Mouse (Mus musculus): ENCODE measurements around the gene Aldob. TPM values are rescaled to one million over a fixed set of nuclear protein-coding genes. Genes with fewer than 3 reads are reported as not detected.

Aldob gene
- 2.6 and 2.7 TPM in 2 replicates for polyA plus RNA-seq (2014; fragmentation: Nextera tagmentation; extraction: Ambion mirVana)

DNA sequence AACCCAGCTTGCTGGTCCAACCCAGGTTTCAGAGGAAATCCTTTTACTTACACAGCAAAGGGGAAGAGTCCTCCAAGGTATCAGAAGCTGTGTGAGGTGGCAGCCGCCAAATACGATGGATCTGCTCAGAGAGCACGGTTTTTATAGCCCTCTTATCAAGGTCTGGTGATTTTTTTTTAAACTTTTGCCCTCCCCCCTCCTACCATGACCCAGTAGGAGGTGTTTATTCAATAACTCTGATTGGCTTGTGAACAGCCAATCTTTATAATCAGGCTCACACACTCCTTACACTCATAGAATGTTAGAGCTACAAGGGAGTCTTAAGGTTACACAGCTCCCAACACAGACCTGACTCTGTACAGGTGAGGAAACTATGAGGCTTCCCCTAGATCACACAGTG, at the start of gene Aldob:
Aldob (minus strand) TSS at position 164 of the 400 bp plus-strand sequence.
- H3K4me3 ChIP-seq (ENCODE audit: low read depth, low read length): no peak within 1 kb of the TSS

DNA sequence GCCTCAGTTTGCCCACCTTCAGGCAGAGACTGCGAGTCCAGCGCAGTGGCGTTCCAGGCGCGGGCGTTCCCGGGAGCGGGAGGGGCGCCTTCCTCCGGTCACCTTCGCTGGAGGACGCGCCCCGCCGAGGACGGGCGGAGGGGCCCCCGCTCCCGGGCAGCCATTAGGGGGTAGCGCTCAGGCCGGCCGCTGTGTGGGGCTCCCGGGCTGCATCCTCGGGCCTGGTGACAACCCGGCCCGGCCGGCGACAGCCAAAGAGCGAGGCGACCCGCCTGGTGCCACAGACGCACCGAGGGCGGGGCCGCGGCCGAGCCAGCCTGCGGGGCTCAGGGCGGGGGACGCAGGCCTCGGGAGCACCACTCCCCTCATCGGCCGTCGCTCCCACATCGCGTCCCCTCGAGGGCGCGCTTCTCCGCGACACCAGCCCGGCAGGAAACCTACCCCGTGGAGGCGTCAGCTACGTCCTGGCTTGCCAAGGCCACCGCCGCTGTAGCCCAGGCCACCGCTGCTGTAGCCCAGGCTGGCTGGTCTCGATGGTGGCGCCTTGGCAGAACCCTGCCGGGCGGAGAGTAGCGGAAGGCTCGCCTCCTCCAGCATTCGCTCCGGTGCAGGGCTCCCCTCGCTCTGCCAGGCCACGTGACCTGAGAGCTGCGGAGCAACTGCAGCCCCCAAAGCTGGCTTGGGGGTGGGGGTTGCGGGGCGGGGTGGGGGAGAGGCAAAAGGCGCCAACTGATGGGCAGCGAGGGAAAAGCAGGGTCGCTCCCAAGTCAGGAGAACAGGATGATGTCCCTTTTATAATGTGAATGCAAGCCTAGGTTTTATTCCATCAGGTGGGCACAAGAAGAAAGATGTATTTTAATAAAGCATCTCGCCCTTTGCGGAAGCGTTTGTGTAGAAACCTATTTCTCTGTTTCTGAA, 48.1 kb upstream of the Aldob start, which contains the start of gene Tmem246:
Tmem246 (minus strand) TSS at position 694 of the 918 bp plus-strand sequence.
- H3K4me2 ChIP-seq (replicated peaks; ENCODE audit: low read depth, low read length): peak within 1 kb of the TSS; percentile 72
- no peaks in the 10 kb centered on the region for H3K4me1 ChIP-seq (ENCODE audit: control insufficient read depth, insufficient read depth, low read length)
- H3K36me3 ChIP-seq (ENCODE audit: control insufficient read depth, insufficient read depth, low read length): no peaks in the 10 kb centered on the region
- peak within 1 kb of the TSS; percentile 39 for H3K9ac ChIP-seq (replicated peaks; ENCODE audit: low read depth, low read length)
- WGBS: under 1% methylated on average over 61 of the region's 77 CpGs
- H3K9me3 ChIP-seq (ENCODE audit: control insufficient read depth, low read depth, low read length): no peaks in the 10 kb centered on the region
- ATAC-seq (ENCODE audit: insufficient number of reproducible peaks, insufficient read depth, low FRiP score, low read depth): peak; percentile 92
- peak within 1 kb of the TSS; percentile 60 for H3K4me3 ChIP-seq (ENCODE audit: low read depth, low read length)
- H3K27me3 ChIP-seq (ENCODE audit: control insufficient read depth, insufficient read depth, low read length): no peaks in the 10 kb centered on the region
- H3K27ac ChIP-seq (ENCODE audit: low read length): peak within 1 kb of the TSS; percentile 12; the same call in 1 of the 2 replicates

More for the DNA sequence above, at the start of gene Aldob:
- Histone ChIP-seq H3K9me3 (ENCODE audit: control insufficient read depth, low read depth, low read length) (no peaks in the 10 kb centered on the region), H3K9ac (replicated peaks; ENCODE audit: low read depth, low read length) (no peak within 1 kb of the TSS), H3K4me1 (ENCODE audit: control insufficient read depth, insufficient read depth, low read length) (no peaks in the 10 kb centered on the region), H3K4me2 (replicated peaks; ENCODE audit: low read depth, low read length) (no peak within 1 kb of the TSS), H3K27me3 (ENCODE audit: control insufficient read depth, insufficient read depth, low read length) (no peaks in the 10 kb centered on the region), H3K36me3 (ENCODE audit: control insufficient read depth, insufficient read depth, low read length) (no peaks in the 10 kb centered on the region), H3K27ac (ENCODE audit: low read length) (no peak within 1 kb of the TSS)
- WGBS: 30% methylated on average over 3 of the region's 3 CpGs
- ATAC-seq (ENCODE audit: insufficient number of reproducible peaks, insufficient read depth, low FRiP score, low read depth): no peak

DNA sequence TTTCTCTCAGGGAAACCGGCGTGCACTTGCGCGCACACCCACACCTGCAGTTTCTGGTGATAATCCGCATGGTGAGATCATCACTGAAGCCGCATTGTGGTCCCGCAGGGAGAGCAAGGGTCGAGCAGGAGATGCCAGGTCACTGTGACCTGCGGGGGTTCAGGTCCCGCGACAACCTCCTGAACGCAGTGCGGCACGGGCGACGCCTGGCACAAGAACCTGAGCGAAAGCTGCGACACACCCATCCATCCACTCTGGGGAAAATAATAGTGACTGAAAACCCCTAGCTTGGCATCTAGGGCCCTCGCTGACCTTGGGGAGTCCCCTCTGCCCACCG, 47.5 kb upstream of the Aldob start:
- ATAC-seq (ENCODE audit: insufficient number of reproducible peaks, insufficient read depth, low FRiP score, low read depth): no peak
- no peaks in the 10 kb centered on the region for H3K9me3 ChIP-seq (ENCODE audit: control insufficient read depth, low read depth, low read length)
- H3K27ac ChIP-seq (ENCODE audit: low read length): peak overlapping the region; percentile 12; the same call in 1 of the 2 replicates
- H3K4me1 ChIP-seq (ENCODE audit: control insufficient read depth, insufficient read depth, low read length): no peaks in the 10 kb centered on the region
- WGBS: 2% methylated on average over 20 of the region's 20 CpGs
- peak overlapping the region; percentile 72 for H3K4me2 ChIP-seq (replicated peaks; ENCODE audit: low read depth, low read length)
- H3K27me3 ChIP-seq (ENCODE audit: control insufficient read depth, insufficient read depth, low read length): no peaks in the 10 kb centered on the region
- H3K36me3 ChIP-seq (ENCODE audit: control insufficient read depth, insufficient read depth, low read length): no peaks in the 10 kb centered on the region
- H3K9ac ChIP-seq (replicated peaks; ENCODE audit: low read depth, low read length): peak overlapping the region; percentile 39
- peak overlapping the region; percentile 60 for H3K4me3 ChIP-seq (ENCODE audit: low read depth, low read length)

DNA sequence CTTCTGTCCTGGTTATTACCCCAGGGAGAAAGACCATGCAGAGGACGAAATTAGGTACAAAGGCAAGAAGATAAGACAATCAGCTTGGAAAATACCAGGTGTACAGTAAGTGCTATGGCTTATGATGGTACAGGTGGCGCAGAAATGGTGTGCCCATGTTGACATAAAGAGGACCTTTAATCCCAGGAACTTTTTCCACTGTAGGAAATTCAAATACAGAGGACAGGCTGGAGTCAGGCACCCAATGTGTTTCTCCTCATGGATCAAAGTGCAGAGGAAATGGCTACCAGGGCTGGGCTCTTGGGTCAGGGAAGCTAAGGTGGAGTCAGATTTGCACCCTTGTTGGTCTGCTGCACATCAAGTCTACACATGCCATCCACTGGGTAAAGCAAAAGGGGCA, 40.8 kb upstream of the Aldob start:
- no peaks in the 10 kb centered on the region for H3K27me3 ChIP-seq (ENCODE audit: control insufficient read depth, insufficient read depth, low read length)
- peaks cover 4% of the 10 kb centered on the region for H3K36me3 ChIP-seq (ENCODE audit: control insufficient read depth, insufficient read depth, low read length)
- H3K4me1 ChIP-seq (ENCODE audit: control insufficient read depth, insufficient read depth, low read length): no peaks in the 10 kb centered on the region
- H3K27ac ChIP-seq (ENCODE audit: low read length): no peak overlapping the region
- H3K4me3 ChIP-seq (ENCODE audit: low read depth, low read length): no peak overlapping the region
- H3K9me3 ChIP-seq (ENCODE audit: control insufficient read depth, low read depth, low read length): no peaks in the 10 kb centered on the region
- WGBS: 68% methylated on average over 2 of the region's 2 CpGs
- no peak overlapping the region for H3K4me2 ChIP-seq (replicated peaks; ENCODE audit: low read depth, low read length)
- H3K9ac ChIP-seq (replicated peaks; ENCODE audit: low read depth, low read length): no peak overlapping the region
- ATAC-seq (ENCODE audit: insufficient number of reproducible peaks, insufficient read depth, low FRiP score, low read depth): no peak

DNA sequence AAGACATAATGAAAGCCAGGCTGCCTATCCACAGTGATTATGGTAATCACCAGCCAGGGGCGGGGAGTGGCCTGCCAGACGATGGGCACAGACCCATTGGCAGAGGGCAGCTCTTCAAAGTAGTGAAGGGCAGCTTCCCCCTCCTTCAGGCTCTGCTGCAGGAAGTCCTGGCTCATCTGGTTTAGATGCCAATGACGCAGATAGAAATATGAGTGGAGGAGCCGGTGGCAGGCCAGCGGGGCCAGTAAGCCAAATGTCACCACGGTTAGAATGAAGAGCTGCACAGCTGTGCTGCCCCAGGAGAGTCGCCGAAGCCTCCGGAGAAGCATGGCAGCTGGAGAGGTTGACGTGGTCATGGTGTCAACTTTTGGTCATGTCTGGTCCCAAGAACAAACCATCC, 37.5 kb upstream of the Aldob start:
- H3K27ac ChIP-seq (ENCODE audit: low read length): no peak overlapping the region
- no peak overlapping the region for H3K9ac ChIP-seq (replicated peaks; ENCODE audit: low read depth, low read length)
- H3K27me3 ChIP-seq (ENCODE audit: control insufficient read depth, insufficient read depth, low read length): no peaks in the 10 kb centered on the region
- peaks cover 13% of the 10 kb centered on the region; the same call in 1 of the 2 replicates for H3K4me1 ChIP-seq (ENCODE audit: control insufficient read depth, insufficient read depth, low read length)
- no peak overlapping the region for H3K4me2 ChIP-seq (replicated peaks; ENCODE audit: low read depth, low read length)
- WGBS: 88% methylated on average over 10 of the region's 10 CpGs
- peaks cover 4% of the 10 kb centered on the region for H3K36me3 ChIP-seq (ENCODE audit: control insufficient read depth, insufficient read depth, low read length)
- H3K4me3 ChIP-seq (ENCODE audit: low read depth, low read length): no peak overlapping the region
- H3K9me3 ChIP-seq (ENCODE audit: control insufficient read depth, low read depth, low read length): no peaks in the 10 kb centered on the region
- ATAC-seq (ENCODE audit: insufficient number of reproducible peaks, insufficient read depth, low FRiP score, low read depth): no peak

DNA sequence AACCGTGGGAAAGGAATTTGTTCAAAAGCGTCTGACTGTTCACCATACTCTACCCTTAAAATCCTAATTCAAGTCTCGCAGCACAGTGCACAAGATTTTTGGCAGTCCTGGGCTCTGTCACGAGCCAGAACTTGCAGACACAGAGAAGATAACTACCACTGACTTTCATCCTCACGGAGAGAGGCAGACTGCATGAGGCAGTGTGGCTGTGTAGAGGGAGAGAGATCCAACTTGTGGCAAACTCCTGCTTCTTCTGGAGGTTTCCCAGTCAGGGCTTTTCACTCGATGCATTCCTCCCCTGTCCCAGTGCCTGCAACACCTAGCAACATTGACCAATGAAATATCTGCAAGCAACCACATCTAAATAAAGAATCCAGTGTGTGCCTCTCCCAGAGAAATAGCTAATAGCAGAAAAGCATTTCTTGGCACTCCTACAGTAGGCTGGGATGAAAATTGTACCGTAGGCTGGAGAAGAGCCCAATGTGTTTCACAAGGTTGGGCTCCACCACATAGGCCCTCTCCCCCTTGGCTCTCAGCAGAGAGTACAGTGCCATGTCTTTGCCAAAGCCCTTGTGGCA, 36.3 kb upstream of the Aldob start:
- WGBS: 74% methylated on average over 7 of the region's 7 CpGs
- ATAC-seq (ENCODE audit: insufficient number of reproducible peaks, insufficient read depth, low FRiP score, low read depth): no peak

DNA sequence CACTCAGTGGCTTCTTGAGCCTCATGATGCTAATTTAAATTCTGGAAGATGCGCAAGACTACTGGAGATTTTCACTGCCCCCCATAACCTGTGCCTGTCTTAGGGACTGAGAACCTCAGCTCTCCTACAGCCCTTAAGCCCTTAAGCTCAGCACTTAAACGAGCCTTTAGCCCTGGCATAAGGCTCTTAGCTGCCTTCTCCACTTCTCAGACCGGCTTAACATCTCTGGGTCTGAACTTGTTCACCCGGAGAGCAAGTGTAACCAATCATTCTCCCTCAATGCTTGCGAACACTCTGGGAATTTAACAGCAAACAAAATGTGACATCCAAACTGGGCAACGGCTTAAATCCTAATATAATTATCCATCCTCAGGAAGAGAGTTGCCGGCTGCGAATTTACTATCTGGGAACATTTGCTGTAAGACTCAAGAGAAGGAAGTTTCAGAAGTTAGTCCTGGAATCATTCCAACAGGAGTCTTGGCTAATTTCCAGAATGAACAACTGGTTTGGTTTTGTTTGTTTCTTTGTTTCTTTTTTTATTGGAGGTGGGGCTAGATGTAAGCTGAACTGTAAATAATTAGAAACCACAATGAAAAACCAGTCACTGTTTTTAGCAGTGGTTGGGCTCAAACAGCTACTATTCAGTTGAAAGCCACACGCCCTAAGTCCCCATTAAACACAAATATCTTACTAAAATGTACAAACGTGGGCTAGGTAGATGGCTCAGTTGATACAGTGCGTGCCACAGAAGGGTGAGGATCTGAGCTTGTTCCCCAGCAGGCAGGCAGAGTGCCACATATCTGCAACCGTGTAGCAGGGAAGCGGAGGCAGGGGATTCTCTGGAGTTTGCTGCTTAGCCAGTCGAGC, 34.9 kb upstream of the Aldob start:
- no peak overlapping the region for H3K4me2 ChIP-seq (replicated peaks; ENCODE audit: low read depth, low read length)
- peak overlapping the region; percentile 68 for H3K27ac ChIP-seq (ENCODE audit: low read length)
- WGBS: 31% methylated on average over 14 of the region's 14 CpGs
- H3K27me3 ChIP-seq (ENCODE audit: control insufficient read depth, insufficient read depth, low read length): no peaks in the 10 kb centered on the region
- no peaks in the 10 kb centered on the region for H3K9me3 ChIP-seq (ENCODE audit: control insufficient read depth, low read depth, low read length)
- H3K4me1 ChIP-seq (ENCODE audit: control insufficient read depth, insufficient read depth, low read length): peaks cover 13% of the 10 kb centered on the region; the same call in 1 of the 2 replicates
- H3K9ac ChIP-seq (replicated peaks; ENCODE audit: low read depth, low read length): no peak overlapping the region
- H3K4me3 ChIP-seq (ENCODE audit: low read depth, low read length): no peak overlapping the region
- H3K36me3 ChIP-seq (ENCODE audit: control insufficient read depth, insufficient read depth, low read length): peaks cover 4% of the 10 kb centered on the region
- peak; percentile 49 for ATAC-seq (ENCODE audit: insufficient number of reproducible peaks, insufficient read depth, low FRiP score, low read depth)

More for the DNA sequence above, 36.3 kb upstream of the Aldob start:
- Histone ChIP-seq H3K4me2 (replicated peaks; ENCODE audit: low read depth, low read length) (no peak overlapping the region), H3K4me3 (ENCODE audit: low read depth, low read length) (no peak overlapping the region), H3K9me3 (ENCODE audit: control insufficient read depth, low read depth, low read length) (no peaks in the 10 kb centered on the region), H3K27ac (ENCODE audit: low read length) (no peak overlapping the region), H3K9ac (replicated peaks; ENCODE audit: low read depth, low read length) (no peak overlapping the region), H3K36me3 (ENCODE audit: control insufficient read depth, insufficient read depth, low read length) (peaks cover 4% of the 10 kb centered on the region), H3K4me1 (ENCODE audit: control insufficient read depth, insufficient read depth, low read length) (peaks cover 13% of the 10 kb centered on the region; the same call in 1 of the 2 replicates), H3K27me3 (ENCODE audit: control insufficient read depth, insufficient read depth, low read length) (no peaks in the 10 kb centered on the region)

DNA sequence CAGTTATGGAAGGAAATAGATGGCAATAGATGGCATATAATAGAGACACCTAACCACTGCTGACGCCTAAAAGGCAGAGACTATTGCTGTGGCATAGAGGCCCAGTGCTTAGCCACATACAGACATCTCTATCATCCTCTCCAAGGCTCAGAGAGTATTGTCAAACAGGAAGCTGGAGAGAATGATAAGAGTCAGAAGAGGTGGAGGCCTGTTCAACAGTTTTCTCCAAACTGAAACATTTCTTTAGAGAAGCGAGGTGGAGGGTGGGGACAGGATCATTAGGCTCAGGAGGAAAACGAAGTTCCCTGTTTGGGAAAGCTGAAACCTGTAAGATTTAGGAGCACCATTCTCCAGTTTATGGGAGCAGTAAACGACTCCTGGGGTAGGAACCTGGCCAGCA, 31.9 kb upstream of the Aldob start:
- WGBS: 70% methylated on average over 4 of the region's 4 CpGs
- peaks cover 13% of the 10 kb centered on the region; the same call in 1 of the 2 replicates for H3K4me1 ChIP-seq (ENCODE audit: control insufficient read depth, insufficient read depth, low read length)
- H3K4me2 ChIP-seq (replicated peaks; ENCODE audit: low read depth, low read length): no peak overlapping the region

More for the DNA sequence above, 31.9 kb upstream of the Aldob start:
- ATAC-seq (ENCODE audit: insufficient number of reproducible peaks, insufficient read depth, low FRiP score, low read depth): no peak
- Histone ChIP-seq H3K27me3 (ENCODE audit: control insufficient read depth, insufficient read depth, low read length) (no peaks in the 10 kb centered on the region), H3K9me3 (ENCODE audit: control insufficient read depth, low read depth, low read length) (no peaks in the 10 kb centered on the region), H3K9ac (replicated peaks; ENCODE audit: low read depth, low read length) (no peak overlapping the region), H3K4me3 (ENCODE audit: low read depth, low read length) (no peak overlapping the region), H3K27ac (ENCODE audit: low read length) (no peak overlapping the region), H3K36me3 (ENCODE audit: control insufficient read depth, insufficient read depth, low read length) (peaks cover 4% of the 10 kb centered on the region; the same call in 1 of the 2 replicates)
